Mouse (Mus musculus): ENCODE results near the gene Hps1.

DNA sequence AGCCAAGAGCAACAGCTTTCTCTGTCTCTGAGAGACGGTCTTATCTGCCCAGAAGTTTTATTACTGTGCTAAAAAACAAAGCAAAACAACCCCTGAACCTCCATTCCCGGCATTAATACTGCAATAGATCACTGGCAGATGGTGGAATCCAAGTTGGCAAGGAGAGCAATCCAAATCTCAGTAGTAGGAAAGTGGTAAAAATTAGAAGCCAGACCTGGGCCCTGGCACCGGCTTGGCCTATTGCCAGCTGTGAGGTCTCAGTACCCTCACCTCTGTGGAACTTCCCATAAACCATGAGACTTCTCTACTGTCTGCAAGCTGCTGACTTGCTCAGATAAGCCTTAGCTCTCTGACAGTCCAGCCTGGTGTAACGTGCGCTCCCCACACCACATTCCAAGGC is 44.8 kb downstream of the Hps1 start:
- TF ChIP-seq POLR2A (IDR thresholded peaks at IDR 0.05; ENCODE audit: insufficient read depth, low read depth, low read length) (no peak), CTCF (IDR thresholded peaks at IDR 0.05; ENCODE audit: insufficient read depth, low read depth, low read length) (no peak)
